Mouse (Mus musculus) naive thymus-derived CD4-positive, alpha-beta T cell, adult 2 months (primary cell): Measurements from ENCODE around the gene Sqstm1.
A peak's percentile ranks its signal among the peaks of the same experiment; 100 is the strongest.

ENCODE experiments used
- DNase-seq: peaks from one replicate; pipeline ENCODE4 v3.0.0-alpha.2; 2011; ENCODE audit warnings: low read depth

The Sqstm1 gene

DNA sequence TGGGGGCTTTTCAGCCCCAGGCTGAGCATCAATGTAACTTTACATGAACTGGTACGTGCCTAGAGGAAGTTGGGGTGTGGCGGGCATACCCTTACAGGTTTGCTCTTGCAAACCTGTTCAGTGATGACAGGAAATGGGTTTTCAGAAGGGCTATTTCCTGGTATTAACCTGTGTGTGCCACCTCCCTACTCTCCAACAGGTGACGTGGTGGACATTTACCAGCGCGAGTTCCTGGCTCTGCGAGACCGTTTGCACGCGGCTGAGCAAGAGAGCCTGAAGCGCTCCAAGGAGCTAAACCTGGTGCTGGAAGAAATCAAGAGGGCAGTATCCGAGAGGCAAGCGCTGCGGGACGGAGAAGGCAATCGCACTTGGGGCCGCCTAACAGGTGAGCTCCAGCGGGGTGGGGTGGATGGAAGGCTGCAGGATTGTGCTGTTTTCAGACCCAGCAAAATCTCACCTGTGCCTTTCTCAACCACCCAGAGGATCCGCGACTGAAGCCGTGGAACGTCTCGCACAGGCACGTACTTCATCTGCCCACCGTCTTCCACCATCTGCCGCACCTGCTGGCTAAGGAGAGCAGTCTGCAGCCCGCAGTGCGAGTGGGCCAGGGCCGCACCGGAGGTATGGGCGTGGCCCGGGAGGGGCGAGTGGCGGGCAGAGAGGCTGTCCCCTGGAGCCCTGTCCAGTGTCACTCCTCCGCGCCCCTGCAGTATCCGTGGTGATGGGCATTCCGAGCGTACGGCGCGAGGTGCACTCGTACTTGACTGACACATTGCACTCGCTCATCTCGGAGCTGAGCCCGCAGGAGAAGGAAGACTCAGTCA is 20.1 kb upstream of the Sqstm1 start:
- peak; percentile 38 for DNase-seq

DNA sequence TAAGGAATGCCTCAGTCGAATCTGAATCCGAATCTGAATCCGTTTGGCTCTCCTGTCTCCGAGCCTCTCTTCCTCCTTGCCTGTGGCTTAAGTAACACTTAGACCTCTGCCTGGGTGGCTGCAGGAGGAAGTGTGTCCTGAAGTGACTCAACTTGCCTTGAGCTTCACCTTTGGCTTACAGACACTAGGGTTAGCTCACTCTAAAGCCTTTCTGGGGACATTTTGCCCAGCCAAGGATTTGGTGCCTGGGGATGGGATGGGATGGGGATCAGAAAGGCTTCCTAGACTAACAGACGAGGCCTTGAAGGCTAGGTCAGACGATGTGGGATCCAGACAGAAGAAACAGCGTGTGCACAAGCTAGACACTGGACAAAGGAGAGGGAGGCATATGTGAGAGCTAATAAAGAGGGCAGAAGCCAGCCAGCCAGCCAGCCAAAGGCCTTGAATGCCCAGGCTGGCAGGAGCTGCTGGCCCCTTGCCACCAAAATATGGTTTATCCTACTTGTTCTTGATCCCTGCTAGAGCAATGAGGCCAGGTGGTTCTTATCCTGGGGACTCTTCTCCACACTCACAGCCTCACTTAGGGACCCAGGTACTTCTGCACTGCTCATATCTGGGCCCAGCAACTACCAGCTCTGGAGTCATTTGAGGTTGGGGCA is 18.8 kb upstream of the Sqstm1 start:
- no peak for DNase-seq

DNA sequence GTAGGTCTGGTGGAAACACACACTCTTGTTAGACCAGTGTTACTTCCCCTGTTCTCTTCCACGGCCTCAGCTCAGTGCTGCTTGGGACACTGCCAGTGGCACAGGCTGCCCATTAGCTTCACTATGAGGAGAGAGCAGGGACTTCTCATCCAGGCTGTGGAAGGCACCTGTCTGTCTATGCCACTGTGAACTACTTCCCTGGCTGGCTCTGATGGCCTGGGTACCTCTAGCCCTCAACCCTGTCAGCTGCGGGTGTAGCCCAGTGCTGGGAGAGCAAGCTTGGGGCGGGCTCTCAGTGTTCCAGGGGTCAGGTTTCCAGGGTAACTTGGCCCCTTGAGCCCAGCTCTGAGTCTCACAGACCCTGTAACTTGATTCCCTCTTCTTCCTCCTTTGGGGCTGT is 18.1 kb upstream of the Sqstm1 start:
- DNase-seq = no peak

DNA sequence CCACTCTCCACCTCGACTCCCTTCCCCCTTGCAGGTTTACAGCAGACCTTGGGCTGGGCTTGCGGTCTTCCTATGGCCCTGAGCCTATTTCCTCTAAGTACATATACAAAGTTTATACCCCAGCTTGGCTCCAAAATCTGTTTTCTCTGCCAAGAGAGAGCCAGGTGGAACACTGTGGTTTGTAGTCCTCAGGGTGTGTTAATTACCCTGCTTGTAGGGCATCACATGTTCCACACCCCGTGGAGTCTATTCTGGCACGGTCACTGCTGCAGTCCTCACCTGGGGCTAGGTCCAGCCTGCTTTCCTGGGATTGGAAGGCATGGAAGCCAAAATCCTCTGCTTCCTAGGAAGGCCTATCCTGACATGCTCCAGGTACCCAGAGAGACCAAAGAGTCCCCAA is 17.1 kb upstream of the Sqstm1 start:
- no peak for DNase-seq

DNA sequence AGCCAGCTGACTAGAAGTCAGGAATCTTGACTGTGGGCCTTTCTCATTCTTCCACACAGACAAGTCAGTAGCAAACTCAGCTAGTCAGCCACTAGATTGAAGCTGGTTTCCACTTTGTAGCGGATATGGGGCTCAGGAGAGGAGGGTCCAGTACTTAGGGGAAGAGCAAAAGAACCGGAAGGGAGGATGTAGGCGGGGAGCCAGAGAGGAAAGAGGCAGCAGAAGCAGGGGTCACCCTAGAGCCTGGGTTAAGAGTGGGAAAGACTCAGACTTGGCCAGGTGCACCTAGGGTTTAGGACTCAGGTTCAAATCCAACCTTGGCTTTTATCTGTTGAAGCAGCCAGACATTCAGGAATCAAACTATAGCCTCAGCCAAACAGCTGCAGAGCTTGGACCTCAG is 16.6 kb upstream of the Sqstm1 start:
- no peak for DNase-seq

DNA sequence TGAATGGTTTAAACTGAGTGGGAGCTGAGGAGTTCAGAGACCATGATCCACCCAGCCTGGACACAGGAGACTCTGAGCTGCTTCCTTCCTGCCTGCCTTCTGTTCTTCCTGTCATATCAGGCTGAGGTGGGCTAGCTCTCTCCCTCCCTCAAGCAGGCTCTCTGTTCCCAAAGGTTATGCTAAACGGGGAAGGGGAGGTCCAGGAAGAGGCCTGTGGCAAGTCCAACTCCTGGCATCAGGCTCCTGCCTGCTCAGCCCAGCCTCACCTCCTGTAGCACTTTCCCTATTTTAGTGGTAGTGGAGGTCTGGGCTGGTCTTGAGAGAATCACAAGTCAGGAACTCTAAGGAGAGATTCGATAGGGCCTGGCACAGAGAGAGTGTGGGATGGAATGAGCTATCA is 15.8 kb upstream of the Sqstm1 start:
- no peak for DNase-seq

DNA sequence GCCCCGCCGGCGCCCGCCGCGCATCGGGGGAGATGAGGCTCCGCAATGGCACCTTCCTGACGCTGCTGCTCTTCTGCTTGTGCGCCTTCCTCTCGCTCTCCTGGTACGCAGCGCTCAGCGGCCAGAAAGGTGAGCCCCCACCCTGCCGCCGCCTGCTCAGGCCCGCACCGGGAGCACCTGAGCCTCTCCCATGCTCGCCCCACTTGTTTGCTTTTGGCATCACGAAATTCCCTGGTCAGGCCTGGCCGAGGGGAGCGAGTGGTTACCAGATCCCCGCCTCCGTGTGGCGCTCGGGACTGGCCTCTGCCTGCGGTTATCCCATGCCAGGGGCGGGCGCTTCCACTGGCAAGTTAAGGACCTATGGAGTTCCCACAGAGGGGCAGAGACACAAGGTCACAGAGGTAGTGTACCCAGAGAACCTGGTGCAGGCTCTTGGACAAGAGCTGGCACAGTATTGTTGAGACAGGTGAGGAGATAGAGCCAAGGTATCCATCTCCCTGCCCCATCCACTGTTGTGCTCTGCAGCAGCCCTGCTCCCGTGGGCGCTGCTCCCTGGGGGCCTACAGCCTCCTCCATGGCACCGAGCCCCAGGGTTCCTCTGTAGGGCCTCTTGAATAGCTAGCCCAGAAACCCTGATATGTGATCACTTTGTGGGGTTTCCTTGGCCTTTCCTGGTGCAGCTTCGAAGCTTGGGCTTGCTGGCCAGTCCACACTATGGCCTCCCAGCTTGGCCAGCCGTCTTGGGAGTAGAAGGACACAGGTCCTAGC is 15.2 kb upstream of the Sqstm1 start:
- peak; percentile 46 for DNase-seq

DNA sequence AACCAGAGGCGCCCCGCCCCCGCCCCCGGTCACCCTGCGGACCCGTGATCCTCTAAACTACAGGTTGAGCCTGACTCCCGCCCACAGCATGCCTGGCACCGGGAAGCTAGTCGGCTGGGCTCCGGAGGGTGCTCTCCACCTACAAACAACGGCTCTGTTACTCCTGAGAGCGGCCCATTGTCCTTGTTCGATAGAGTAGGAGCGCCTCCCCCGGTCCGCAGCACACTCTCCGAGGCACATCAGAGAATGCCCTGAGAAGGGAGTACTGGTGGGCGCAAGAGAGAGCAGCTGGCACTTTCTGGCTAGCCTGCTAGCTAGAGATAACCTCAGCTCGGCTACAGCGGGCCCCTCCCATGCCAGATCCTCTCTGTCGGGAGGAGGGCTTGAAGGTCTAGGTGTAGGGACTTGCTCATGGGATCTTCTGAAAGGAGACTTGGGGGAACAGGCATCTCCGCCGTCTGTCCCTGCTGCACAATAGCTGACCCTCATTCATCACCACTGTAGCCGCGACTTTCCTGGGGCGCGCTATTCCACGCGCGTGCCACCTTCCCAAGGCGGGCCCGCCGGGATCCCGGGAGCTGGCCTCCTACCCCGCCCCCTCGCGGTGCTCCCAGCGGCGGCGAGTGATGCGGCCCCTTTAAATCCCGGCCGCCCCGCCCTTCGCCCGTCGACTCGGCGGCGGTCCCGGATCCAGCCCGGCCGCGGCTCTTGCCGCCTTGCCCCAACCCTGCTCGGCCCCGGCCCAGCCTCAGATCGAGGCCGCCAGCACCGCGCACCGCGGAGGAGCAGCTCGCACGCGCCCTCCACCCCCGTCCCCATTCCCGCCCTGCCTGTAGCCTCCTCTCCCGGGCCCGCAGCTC is 14.3 kb upstream of the Sqstm1 start:
- DNase-seq = peak; percentile 62

DNA sequence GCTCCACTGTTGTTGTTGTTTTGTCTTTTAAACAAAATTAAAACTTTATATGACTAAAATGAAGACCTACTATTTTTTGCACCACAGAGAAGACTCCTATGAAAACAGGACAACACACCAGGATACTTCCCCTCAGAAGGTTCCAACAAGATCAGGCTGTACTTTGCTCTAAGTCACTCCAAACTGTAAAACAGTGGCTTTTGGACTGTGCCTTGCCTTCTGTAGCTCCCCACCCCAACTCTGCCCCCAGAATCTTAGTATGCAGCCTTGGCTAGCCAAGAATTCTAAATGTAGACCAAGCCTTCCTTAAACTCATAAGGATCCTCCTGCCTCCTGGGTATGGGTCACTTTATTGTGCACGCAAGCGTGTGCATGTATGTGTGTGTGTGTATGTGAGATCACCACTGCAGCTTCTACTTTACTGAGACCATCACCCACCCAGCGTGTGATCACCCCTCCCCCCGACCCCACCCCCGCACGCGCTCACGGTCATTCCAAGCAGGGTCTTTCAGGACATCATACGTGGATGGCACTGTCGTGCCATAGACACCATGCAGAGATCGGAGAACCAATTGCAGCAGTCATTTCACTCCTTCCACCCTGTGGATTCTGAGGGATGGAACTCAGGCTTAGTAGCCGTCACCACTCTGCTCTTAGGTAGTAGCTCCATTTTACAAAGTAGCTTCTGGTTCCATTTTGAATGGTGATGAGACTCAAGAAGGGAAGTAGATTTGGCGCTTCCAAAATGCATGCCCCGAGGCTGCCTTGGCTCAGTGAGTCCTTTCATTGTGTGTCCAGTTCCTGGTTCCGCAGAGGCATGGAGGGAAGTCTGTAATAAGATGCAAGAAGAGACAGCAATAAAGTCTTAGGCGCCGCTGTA is 13.4 kb upstream of the Sqstm1 start:
- peak; percentile 50 for DNase-seq

DNA sequence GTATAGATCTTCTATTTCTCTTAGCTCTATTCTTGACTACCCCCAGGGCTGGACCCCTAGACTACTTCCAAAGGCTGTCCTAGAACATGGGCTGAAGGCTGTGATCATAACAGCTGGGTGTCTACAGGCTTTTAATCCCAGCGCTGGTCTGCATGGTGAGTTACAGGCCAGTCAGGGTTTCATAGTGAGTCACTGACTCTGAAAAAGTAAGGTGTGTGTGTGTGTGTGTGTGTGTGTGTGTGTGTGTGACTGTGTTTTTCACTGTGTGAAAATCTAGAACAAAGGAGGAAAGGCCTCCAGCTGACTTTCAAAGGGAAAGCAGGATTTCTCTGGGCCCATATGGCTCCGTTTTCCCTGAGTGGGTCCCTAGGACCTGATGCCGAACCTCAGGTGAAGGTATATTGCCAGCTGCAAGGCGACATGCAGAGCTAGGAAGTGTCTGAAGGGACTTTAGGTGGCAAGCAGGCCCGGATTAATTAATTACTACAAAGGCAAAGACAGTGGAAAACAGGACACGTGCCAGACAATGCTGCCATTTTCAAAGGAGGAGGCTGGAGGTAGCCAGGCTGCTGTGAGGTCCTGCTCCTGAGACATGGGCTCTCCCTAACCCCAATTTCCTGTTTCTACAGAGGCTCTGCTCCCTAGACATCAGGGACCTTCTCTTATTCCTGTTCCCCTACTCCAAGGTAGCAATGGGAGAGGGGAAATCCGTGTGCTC is 12.1 kb upstream of the Sqstm1 start:
- DNase-seq = no peak

DNA sequence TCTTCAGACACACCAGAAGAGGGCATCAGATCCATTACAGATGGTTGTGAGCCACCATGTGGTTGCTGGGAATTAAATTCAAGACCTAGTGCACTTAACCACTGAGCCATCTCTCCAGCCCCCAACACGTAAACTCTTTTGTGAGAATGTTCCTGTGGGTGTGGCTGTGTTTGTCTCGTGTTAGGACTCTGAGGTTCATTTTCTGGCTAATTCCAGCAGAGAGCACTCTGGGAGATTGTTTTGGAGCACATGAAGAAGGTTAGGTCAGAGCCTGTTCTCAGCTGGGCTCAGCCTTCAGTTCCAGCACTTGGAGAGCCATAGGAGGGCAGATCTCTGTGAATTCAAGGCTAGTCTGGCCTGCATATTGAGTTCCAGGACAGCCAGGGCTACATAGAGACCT is 9.2 kb upstream of the Sqstm1 start:
- no peak for DNase-seq

DNA sequence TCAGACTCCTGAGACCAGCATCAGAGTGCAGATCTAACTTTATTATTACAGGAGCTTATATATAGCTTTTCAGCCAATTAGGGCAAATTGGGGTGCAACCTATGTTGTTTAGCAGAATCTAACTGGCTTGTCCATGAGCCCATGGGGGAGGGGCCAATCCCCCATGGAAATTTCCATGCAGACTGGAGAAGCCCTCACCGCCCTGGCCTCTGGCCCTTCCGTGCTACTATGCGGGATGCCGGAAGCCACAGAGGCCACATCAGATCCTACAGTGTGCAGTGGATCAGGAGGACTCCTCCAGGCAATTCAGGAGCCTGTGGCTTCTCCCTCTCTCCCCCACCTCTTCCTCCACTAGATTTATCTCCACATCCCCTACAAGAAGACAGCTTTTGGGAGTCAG is 7.2 kb upstream of the Sqstm1 start:
- DNase-seq = no peak

DNA sequence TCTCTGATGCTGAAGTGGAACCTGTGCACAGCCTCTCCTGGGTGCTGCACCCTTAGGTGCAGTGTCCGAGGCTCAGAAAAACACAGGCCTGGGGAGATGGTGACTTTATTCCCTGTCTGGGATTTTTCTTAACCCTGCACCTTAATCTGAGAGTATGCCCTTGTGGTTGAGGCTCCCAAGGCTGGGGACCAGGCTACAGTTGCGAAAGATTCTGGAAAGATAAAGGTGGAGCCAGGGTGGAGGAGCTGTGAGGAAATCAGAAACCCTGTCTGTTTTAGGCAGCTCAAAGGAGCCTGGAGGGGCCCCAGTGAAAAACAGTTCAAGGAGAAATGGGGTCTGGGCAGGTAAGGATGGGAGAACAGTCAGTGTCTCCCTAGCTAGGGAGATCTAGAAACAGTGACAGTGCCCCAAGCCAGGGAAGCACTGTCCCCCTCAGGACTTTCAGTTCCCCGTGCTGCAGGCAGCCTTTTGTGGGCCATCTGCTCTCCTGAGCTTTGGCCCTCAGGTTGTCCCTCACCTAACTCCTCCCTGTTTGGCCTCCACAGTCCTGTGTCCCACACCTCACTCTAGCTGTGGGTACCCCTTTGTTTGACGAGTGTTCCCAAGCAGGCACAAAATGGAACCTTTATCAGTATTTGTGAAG is 6.2 kb upstream of the Sqstm1 start:
- DNase-seq = no peak

DNA sequence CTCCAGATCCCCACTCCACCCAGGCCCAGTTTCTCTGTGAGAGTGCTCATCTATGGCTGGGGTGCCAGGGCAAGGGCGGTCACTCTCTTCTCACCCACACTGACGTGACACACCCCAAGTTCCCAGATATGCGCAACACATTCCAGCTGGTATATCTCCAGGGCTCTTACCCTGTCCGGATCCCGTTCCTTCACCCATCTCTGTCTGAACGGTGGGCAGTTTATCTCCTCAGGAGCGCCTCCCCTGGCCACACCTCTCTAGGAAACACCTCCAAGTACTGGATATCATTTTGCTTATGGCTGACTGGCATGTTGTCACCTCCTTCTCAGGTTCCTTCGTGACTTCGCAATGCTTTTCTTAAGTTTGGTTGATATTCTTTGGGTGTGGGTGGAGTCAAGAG is 5.0 kb upstream of the Sqstm1 start:
- no peak for DNase-seq

DNA sequence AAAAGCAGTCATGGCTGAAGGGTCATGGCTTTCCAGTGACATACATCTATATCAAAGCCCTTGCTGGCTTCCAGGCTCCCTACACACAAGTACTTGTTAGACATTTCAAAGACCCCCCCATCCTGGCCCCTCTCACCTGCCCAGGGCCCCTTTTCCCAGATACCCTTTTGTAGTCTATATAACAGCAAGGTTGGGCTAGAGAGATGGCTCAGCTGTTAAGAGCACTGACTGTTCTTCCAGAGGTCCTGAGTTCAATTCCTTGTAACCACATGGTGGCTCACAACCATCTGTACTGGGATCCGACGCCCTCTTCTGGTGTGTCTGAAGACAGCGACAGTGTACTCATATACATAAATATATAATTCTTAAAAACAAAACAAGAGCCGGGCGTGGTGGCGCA is 4.0 kb upstream of the Sqstm1 start:
- DNase-seq = no peak

DNA sequence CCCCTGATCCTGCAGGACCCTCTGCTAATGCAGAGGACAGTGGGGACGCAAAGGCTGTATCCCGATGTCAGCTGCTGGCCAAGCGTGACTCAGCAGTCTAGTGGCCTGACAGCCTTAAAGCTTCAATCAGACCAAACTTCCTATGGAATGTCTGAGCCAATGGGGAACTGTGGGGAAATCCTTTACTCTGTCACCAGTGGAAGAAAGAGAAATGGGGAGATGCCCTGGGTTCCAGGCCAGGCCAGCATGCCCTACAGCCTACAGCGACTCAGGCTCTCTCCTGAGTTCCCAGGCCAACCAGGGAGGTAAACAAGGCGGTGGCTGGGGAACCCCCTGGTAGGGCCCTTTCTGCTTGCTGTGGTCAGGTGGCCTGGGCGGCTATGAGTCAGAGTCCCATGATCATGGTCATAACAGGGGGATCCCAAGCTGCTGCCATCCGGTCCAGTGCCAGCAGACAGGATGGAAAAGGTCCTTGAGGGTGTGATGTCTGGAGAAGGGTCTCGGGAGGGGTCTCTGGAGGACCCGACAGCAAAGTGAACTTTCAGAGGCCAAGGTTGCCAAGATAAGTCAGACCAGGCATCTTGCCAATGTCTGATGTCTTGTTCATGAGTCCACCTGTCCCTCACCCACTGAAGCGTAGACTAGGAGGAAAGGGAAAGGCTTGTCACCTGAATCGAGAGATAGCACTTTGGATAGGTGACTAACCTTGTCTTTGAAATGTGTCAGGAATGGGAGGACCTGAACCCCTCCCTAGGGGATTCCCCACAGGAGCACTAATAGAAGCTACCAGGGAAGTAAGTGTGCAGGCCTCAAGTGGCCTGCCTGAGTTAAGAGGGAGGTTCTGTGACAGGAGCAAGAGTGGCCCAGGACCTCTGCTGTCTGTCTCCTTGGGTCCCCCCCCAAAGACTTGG is 2.5 kb upstream of the Sqstm1 start:
- no peak for DNase-seq

DNA sequence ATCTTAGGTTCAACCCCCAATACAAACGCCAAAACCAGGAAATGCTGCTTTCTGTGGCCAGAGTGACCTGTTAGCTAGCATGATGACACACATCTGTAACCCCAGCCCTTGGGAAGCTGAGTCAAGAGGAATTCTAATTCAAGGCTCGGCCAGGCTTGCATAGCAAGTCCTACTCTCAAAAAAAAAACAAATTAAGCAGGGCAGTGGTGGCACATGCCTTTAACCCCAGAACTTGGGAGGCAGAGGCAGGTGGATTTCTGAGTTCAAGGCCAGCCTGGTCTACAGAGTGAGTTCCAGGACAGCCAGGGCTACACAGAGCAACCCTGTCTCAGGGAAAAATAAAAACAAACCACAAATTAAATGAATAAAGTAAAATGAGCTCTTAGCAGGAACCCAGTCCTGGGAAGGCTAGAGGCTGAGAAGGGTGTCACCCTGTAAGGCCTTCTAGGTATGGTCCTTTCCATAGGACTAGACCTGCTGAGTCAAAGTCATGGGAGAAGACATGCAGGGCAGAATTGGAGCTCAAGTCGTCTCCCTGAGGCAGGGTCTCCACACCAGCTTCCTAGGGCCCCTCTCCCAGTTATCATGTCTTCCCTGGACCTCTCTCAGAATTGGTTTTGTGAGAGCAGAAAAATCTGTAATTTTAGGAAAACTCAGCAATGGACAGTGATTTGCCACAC is 1.6 kb upstream of the Sqstm1 start:
- no peak for DNase-seq
